Mouse (Mus musculus): Measurements from ENCODE around the gene 1700001C19Rik.
"Not testable (repeated sequence)": the region's sequence is repeated elsewhere in the genome, so short reads cannot be mapped to it uniquely, and the experiment has no call there.

The 1700001C19Rik gene

GRCm38 (mm10) chr17:47430815-47431214 lies 6.4 kb downstream of the 1700001C19Rik start:
- DNase-seq (ENCODE audit: low spot score) = no peak

GRCm38 (mm10) chr17:47428831-47429304 lies 8.3 kb downstream of the 1700001C19Rik start:
- peak; percentile 68 for DNase-seq (ENCODE audit: low spot score)

GRCm38 (mm10) chr17:47427316-47427715 lies 9.9 kb downstream of the 1700001C19Rik start:
- DNase-seq (ENCODE audit: low spot score) = no peak

- no peak for DNase-seq (ENCODE audit: low spot score)
These were observed 13.0 kb downstream of the 1700001C19Rik start for GRCm38 (mm10) chr17:47424186-47424585.

GRCm38 (mm10) chr17:47422616-47423015 lies 14.6 kb downstream of the 1700001C19Rik start:
- DNase-seq (ENCODE audit: low spot score) = not testable (repeated sequence)

- no peak for DNase-seq (ENCODE audit: low spot score)
These were observed 15.6 kb downstream of the 1700001C19Rik start for GRCm38 (mm10) chr17:47421566-47421965.

GRCm38 (mm10) chr17:47420195-47420594 lies 17.0 kb downstream of the 1700001C19Rik start:
- no peak for DNase-seq (ENCODE audit: low spot score)

- DNase-seq (ENCODE audit: low spot score) = not testable (repeated sequence)
These were observed 27.0 kb downstream of the 1700001C19Rik start for GRCm38 (mm10) chr17:47409897-47410861.

GRCm38 (mm10) chr17:47408558-47408898 lies 28.6 kb downstream of the 1700001C19Rik start:
- no peak for DNase-seq (ENCODE audit: low spot score)

- DNase-seq (ENCODE audit: low spot score) = no peak
These were observed 29.2 kb downstream of the 1700001C19Rik start for GRCm38 (mm10) chr17:47407717-47408557.

- no peak for DNase-seq (ENCODE audit: low spot score)
These were observed 36.7 kb downstream of the 1700001C19Rik start, which contains the start of gene Guca1a for GRCm38 (mm10) chr17:47400451-47400850. Guca1a (minus strand) TSS chr17:47400584.

- no peak for DNase-seq (ENCODE audit: low spot score)
These were observed 38.1 kb downstream of the 1700001C19Rik start for GRCm38 (mm10) chr17:47399091-47399490.

GRCm38 (mm10) chr17:47395376-47395913 lies 41.7 kb downstream of the 1700001C19Rik start:
- peak; percentile 56 for DNase-seq (ENCODE audit: low spot score)

GRCm38 (mm10) chr17:47394223-47394869 lies 42.8 kb downstream of the 1700001C19Rik start:
- no peak for DNase-seq (ENCODE audit: low spot score)

GRCm38 (mm10) chr17:47386649-47387048 lies 50.5 kb downstream of the 1700001C19Rik start:
- no peak for DNase-seq (ENCODE audit: low spot score)

- DNase-seq (ENCODE audit: low spot score) = no peak
These were observed 52.0 kb downstream of the 1700001C19Rik start, which contains the start of gene Guca1b for GRCm38 (mm10) chr17:47385145-47385544. Guca1b (plus strand) TSS chr17:47385393.

GRCm38 (mm10) chr17:47384064-47384463 lies 53.1 kb downstream of the 1700001C19Rik start:
- DNase-seq (ENCODE audit: low spot score) = no peak

GRCm38 (mm10) chr17:47383266-47383665 lies 53.9 kb downstream of the 1700001C19Rik start:
- no peak for DNase-seq (ENCODE audit: low spot score)

- no peak for DNase-seq (ENCODE audit: low spot score)
These were observed 55.3 kb downstream of the 1700001C19Rik start for GRCm38 (mm10) chr17:47381917-47382316.

- no peak for DNase-seq (ENCODE audit: low spot score)
These were observed 59.0 kb downstream of the 1700001C19Rik start for GRCm38 (mm10) chr17:47378133-47378532.

- no peak for DNase-seq (ENCODE audit: low spot score)
These were observed 60.3 kb downstream of the 1700001C19Rik start for GRCm38 (mm10) chr17:47376779-47377280.
